Mouse (Mus musculus): ENCODE data around the gene Lins1. TPM values are rescaled to one million over a fixed set of nuclear protein-coding genes. Genes with fewer than 3 reads are reported as not detected.

Gene Lins1
- polyA plus RNA-seq, 1 experiment: 5.4 TPM

- Histone ChIP-seq H3K79me3 (ENCODE audit: low read depth) (no peaks in the 10 kb centered on the region), H3K27me3 (ENCODE audit: control insufficient read depth, insufficient read depth, insufficient read length) (no peaks in the 10 kb centered on the region), H3ac (ENCODE audit: control insufficient read depth, insufficient read length, low read depth) (no peak overlapping the region), H3K36me3 (ENCODE audit: control insufficient read depth, insufficient read depth) (no peaks in the 10 kb centered on the region), H3K4me3 (ENCODE audit: insufficient read depth, poor library complexity, severe bottlenecking) (no peak overlapping the region), H3K79me2 (ENCODE audit: control insufficient read depth, insufficient read depth) (no peaks in the 10 kb centered on the region)
- TF ChIP-seq MYOG (IDR thresholded peaks at IDR 0.05; ENCODE audit: control insufficient read depth, extremely low read depth, insufficient read length) (no peak), FOSL1 (IDR thresholded peaks at IDR 0.05; ENCODE audit: insufficient read depth, low read length, poor library complexity, severe bottlenecking) (peak; percentile 28), USF1 (IDR thresholded peaks at IDR 0.05; ENCODE audit: low read depth) (no peak), MAX (IDR thresholded peaks at IDR 0.05) (peak; percentile 56), MYOD1 (IDR thresholded peaks at IDR 0.05; ENCODE audit: control insufficient read depth, insufficient read length, low read depth) (peak; percentile 97), CTCF (IDR thresholded peaks at IDR 0.05; ENCODE audit: control insufficient read depth, insufficient read depth, insufficient read length) (no peak)
These were observed 39.5 kb downstream of the Lins1 start for GRCm38 (mm10) chr7:66729232-66729631.

DNA sequence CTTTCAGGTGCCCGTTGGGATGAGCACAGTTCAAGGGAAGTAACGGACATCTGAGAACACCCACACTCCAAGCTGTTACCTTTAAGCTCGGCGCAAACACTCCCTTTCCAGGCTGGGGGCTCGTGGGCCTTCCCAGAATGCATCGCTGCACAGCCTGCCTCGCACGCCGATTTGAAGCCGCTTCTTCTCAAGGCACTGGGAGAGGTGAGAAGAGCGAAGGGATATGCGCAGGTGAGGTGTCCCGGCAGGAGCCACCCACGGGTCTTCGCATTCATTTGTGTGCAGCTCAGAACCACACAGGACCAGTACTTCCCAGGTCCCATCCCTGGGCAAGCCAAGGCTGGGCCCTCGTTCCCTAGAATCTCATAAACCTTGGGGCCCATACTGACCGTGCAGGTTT, 43.7 kb downstream of the Lins1 start:
- Histone ChIP-seq H3K79me2 (ENCODE audit: control insufficient read depth, insufficient read depth) (no peaks in the 10 kb centered on the region), H3K79me3 (ENCODE audit: low read depth) (no peaks in the 10 kb centered on the region), H3ac (ENCODE audit: control insufficient read depth, insufficient read length, low read depth) (no peak overlapping the region), H3K4me3 (ENCODE audit: insufficient read depth, poor library complexity, severe bottlenecking) (no peak overlapping the region), H3K27me3 (ENCODE audit: control insufficient read depth, insufficient read depth, insufficient read length) (no peaks in the 10 kb centered on the region), H3K36me3 (ENCODE audit: control insufficient read depth, insufficient read depth) (no peaks in the 10 kb centered on the region)
- TF ChIP-seq MAX (IDR thresholded peaks at IDR 0.05): no peak
- no peak for TF ChIP-seq MYOD1 (IDR thresholded peaks at IDR 0.05; ENCODE audit: control insufficient read depth, insufficient read length, low read depth)
- TF ChIP-seq FOSL1 (IDR thresholded peaks at IDR 0.05; ENCODE audit: insufficient read depth, low read length, poor library complexity, severe bottlenecking): no peak
- TF ChIP-seq MYOG (IDR thresholded peaks at IDR 0.05; ENCODE audit: control insufficient read depth, extremely low read depth, insufficient read length): no peak
- no peak for TF ChIP-seq CEBPB (IDR thresholded peaks at IDR 0.05; ENCODE audit: low read depth)
- TF ChIP-seq CTCF (IDR thresholded peaks at IDR 0.05; ENCODE audit: control insufficient read depth, insufficient read depth, insufficient read length): no peak
- TF ChIP-seq USF1 (IDR thresholded peaks at IDR 0.05; ENCODE audit: low read depth): no peak

- Histone ChIP-seq H3K27me3 (ENCODE audit: control insufficient read depth, insufficient read depth, insufficient read length) (no peaks in the 10 kb centered on the region), H3ac (ENCODE audit: control insufficient read depth, insufficient read length, low read depth) (no peak overlapping the region), H3K4me3 (ENCODE audit: insufficient read depth, poor library complexity, severe bottlenecking) (no peak overlapping the region), H3K79me2 (ENCODE audit: control insufficient read depth, insufficient read depth) (no peaks in the 10 kb centered on the region), H3K79me3 (ENCODE audit: low read depth) (no peaks in the 10 kb centered on the region), H3K36me3 (ENCODE audit: control insufficient read depth, insufficient read depth) (no peaks in the 10 kb centered on the region)
- TF ChIP-seq USF1 (IDR thresholded peaks at IDR 0.05; ENCODE audit: low read depth) (no peak), FOSL1 (IDR thresholded peaks at IDR 0.05; ENCODE audit: insufficient read depth, low read length, poor library complexity, severe bottlenecking) (no peak), MYOD1 (IDR thresholded peaks at IDR 0.05; ENCODE audit: control insufficient read depth, insufficient read length, low read depth) (no peak), CTCF (IDR thresholded peaks at IDR 0.05; ENCODE audit: control insufficient read depth, insufficient read depth, insufficient read length) (no peak), CEBPB (IDR thresholded peaks at IDR 0.05; ENCODE audit: low read depth) (no peak), MAX (IDR thresholded peaks at IDR 0.05) (no peak), MYOG (IDR thresholded peaks at IDR 0.05; ENCODE audit: control insufficient read depth, extremely low read depth, insufficient read length) (no peak)
These were observed 44.2 kb downstream of the Lins1 start for GRCm38 (mm10) chr7:66733882-66734281.

- Histone ChIP-seq H3K27me3 (ENCODE audit: control insufficient read depth, insufficient read depth, insufficient read length) (no peaks in the 10 kb centered on the region), H3K79me2 (ENCODE audit: control insufficient read depth, insufficient read depth) (no peaks in the 10 kb centered on the region), H3K4me3 (ENCODE audit: insufficient read depth, poor library complexity, severe bottlenecking) (no peak overlapping the region), H3K79me3 (ENCODE audit: low read depth) (no peaks in the 10 kb centered on the region), H3ac (ENCODE audit: control insufficient read depth, insufficient read length, low read depth) (no peak overlapping the region), H3K36me3 (ENCODE audit: control insufficient read depth, insufficient read depth) (no peaks in the 10 kb centered on the region)
- TF ChIP-seq FOSL1 (IDR thresholded peaks at IDR 0.05; ENCODE audit: insufficient read depth, low read length, poor library complexity, severe bottlenecking) (no peak), MAX (IDR thresholded peaks at IDR 0.05) (no peak), USF1 (IDR thresholded peaks at IDR 0.05; ENCODE audit: low read depth) (no peak), MYOG (IDR thresholded peaks at IDR 0.05; ENCODE audit: control insufficient read depth, extremely low read depth, insufficient read length) (no peak), CTCF (IDR thresholded peaks at IDR 0.05; ENCODE audit: control insufficient read depth, insufficient read depth, insufficient read length) (no peak), MYOD1 (IDR thresholded peaks at IDR 0.05; ENCODE audit: control insufficient read depth, insufficient read length, low read depth) (no peak), CEBPB (IDR thresholded peaks at IDR 0.05; ENCODE audit: low read depth) (no peak)
These were observed 44.8 kb downstream of the Lins1 start for GRCm38 (mm10) chr7:66734466-66734865.

DNA sequence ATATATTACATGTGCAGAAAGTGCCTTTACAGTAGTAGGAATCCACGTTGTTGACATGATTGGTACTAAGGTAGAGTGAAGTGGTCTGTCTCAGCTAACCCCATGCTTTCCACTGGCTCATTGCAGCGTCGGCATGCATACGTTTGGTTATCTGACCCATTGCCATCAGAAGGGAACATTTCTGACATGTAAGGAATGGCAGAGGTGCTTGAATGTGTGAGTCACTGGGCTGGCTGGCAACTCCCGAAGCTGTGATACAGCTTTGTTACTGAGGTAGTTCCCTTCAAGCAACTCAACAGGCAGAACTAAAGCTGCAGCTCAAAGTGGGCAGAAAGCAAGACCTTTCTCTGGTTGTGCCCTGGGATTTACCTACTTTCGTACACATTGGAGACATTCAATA, 45.3 kb downstream of the Lins1 start:
- H3K79me3 ChIP-seq (ENCODE audit: low read depth): no peaks in the 10 kb centered on the region
- H3K4me3 ChIP-seq (ENCODE audit: insufficient read depth, poor library complexity, severe bottlenecking): no peak overlapping the region
- H3K27me3 ChIP-seq (ENCODE audit: control insufficient read depth, insufficient read depth, insufficient read length): no peaks in the 10 kb centered on the region
- TF ChIP-seq USF1 (IDR thresholded peaks at IDR 0.05; ENCODE audit: low read depth): no peak
- no peak for TF ChIP-seq CTCF (IDR thresholded peaks at IDR 0.05; ENCODE audit: control insufficient read depth, insufficient read depth, insufficient read length)
- TF ChIP-seq MYOD1 (IDR thresholded peaks at IDR 0.05; ENCODE audit: control insufficient read depth, insufficient read length, low read depth): no peak
- no peak for TF ChIP-seq CEBPB (IDR thresholded peaks at IDR 0.05; ENCODE audit: low read depth)
- TF ChIP-seq MAX (IDR thresholded peaks at IDR 0.05): no peak
- TF ChIP-seq FOSL1 (IDR thresholded peaks at IDR 0.05; ENCODE audit: insufficient read depth, low read length, poor library complexity, severe bottlenecking): no peak
- TF ChIP-seq MYOG (IDR thresholded peaks at IDR 0.05; ENCODE audit: control insufficient read depth, extremely low read depth, insufficient read length): no peak
- H3K36me3 ChIP-seq (ENCODE audit: control insufficient read depth, insufficient read depth): no peaks in the 10 kb centered on the region
- H3K79me2 ChIP-seq (ENCODE audit: control insufficient read depth, insufficient read depth): no peaks in the 10 kb centered on the region
- no peak overlapping the region for H3ac ChIP-seq (ENCODE audit: control insufficient read depth, insufficient read length, low read depth)

DNA sequence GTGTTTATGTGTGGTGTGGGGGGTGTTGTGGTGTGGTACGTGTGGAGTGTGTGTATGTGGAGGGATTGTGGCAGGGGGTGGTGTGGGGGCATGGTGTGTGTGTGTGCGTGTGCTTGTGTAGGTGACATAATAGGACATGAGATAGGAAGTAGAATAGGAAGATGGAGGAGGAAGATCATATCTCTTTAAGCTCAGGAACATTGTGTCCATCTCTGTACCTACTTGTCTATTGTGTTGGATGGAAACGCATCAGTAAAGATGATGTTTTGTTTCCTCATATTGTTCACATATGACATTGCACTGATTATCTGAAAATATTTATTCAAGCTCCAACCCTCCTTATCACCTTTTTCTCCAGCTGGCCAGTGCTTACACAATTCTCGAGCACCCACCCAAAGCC, 47.7 kb downstream of the Lins1 start:
- no peak overlapping the region for H3ac ChIP-seq (ENCODE audit: control insufficient read depth, insufficient read length, low read depth)
- TF ChIP-seq MAX (IDR thresholded peaks at IDR 0.05) (no peak), FOSL1 (IDR thresholded peaks at IDR 0.05; ENCODE audit: insufficient read depth, low read length, poor library complexity, severe bottlenecking) (no peak), MYOG (IDR thresholded peaks at IDR 0.05; ENCODE audit: control insufficient read depth, extremely low read depth, insufficient read length) (no peak), CTCF (IDR thresholded peaks at IDR 0.05; ENCODE audit: control insufficient read depth, insufficient read depth, insufficient read length) (no peak), CEBPB (IDR thresholded peaks at IDR 0.05; ENCODE audit: low read depth) (no peak), USF1 (IDR thresholded peaks at IDR 0.05; ENCODE audit: low read depth) (no peak), MYOD1 (IDR thresholded peaks at IDR 0.05; ENCODE audit: control insufficient read depth, insufficient read length, low read depth) (no peak)

More for the DNA sequence above, 47.7 kb downstream of the Lins1 start:
- Histone ChIP-seq H3K36me3 (ENCODE audit: control insufficient read depth, insufficient read depth) (no peaks in the 10 kb centered on the region), H3K27me3 (ENCODE audit: control insufficient read depth, insufficient read depth, insufficient read length) (no peaks in the 10 kb centered on the region), H3K79me3 (ENCODE audit: low read depth) (no peaks in the 10 kb centered on the region), H3K4me3 (ENCODE audit: insufficient read depth, poor library complexity, severe bottlenecking) (no peak overlapping the region), H3K79me2 (ENCODE audit: control insufficient read depth, insufficient read depth) (no peaks in the 10 kb centered on the region)

Data from C2C12 (cell line).